8 mouse cellular contexts compared by ENCODE assay signal in genomic region chr14:105177238-105177693, GRCm38 (mm10). TPM values are rescaled to one million over a fixed set of nuclear protein-coding genes. Genes with fewer than 3 reads are reported as not detected.
DNase-seq lines count a peak whose midpoint lies in the region; ATAC-seq and TF ChIP-seq lines count a peak whose summit lies in the region.

Rbm26 (minus strand) TSS chr14:105177327.

- H3K36me3 ChIP-seq in megakaryocyte, embryonic 14.5 days (replicated peaks; ENCODE audit: low read length) = no peaks in the 10 kb centered on the region

- H3K27ac ChIP-seq in cortical plate, adult 2 months (ENCODE audit: insufficient read depth, low read length) = peak within 1 kb of the TSS; percentile 96

- H3K4me3 ChIP-seq in cortical plate, adult 2 months (ENCODE audit: insufficient read depth, low read length) = peak within 1 kb of the TSS; percentile 89
- H3K4me3 ChIP-seq in megakaryocyte, embryonic 14.5 days (replicated peaks) = peak within 1 kb of the TSS; percentile 97

- H3K4me1 ChIP-seq in cortical plate, adult 2 months (ENCODE audit: control insufficient read depth, insufficient read depth, low read length) = peaks cover 14% of the 10 kb centered on the region; the same call in 1 of the 2 replicates
- peaks cover 36% of the 10 kb centered on the region for H3K4me1 ChIP-seq in megakaryocyte, embryonic 14.5 days

- peak; percentile 88 for TF ChIP-seq POLR2A in cortical plate, adult 2 months (IDR thresholded peaks at IDR 0.05; ENCODE audit: extremely low read depth, insufficient read depth, low read length)

- TF ChIP-seq CTCF in cortical plate, adult 2 months (IDR thresholded peaks at IDR 0.05; ENCODE audit: extremely low read depth, insufficient read depth, low read length) = no peak

- no peaks in the 10 kb centered on the region for H3K27me3 ChIP-seq in megakaryocyte, embryonic 14.5 days (replicated peaks)

- peak; percentile 90 to 93 for DNase-seq in gastrocnemius, adult 8-10 months (ENCODE audit: low spot score in 2 of 2)
- DNase-seq in hindlimb bud, embryonic 11.5 days (ENCODE audit: extremely low spot score, low read depth, low spot score) = peak; percentile 92
- peak; percentile 92 to 97 for DNase-seq in left cerebral cortex, adult 8-10 months (ENCODE audit: low spot score in 2 of 2)
- DNase-seq in right cerebral cortex, postnatal 10 days (ENCODE audit: low spot score in 2 of 2) = peak; percentile 97 to 99
- peak; percentile 94 for DNase-seq in urinary bladder, postnatal 25 days (ENCODE audit: low spot score)

- no peaks in the 10 kb centered on the region for H3K9me3 ChIP-seq in megakaryocyte, embryonic 14.5 days

- ATAC-seq in activated CD4-positive, CD25-positive, alpha-beta regulatory T cell, adult 4 months = peak; percentile 92

RNA-seq across cellular contexts. Expression of gene Rbm26, which starts in this region (rescaled TPM):
- polyA plus RNA-seq in activated CD4-positive, CD25-positive, alpha-beta regulatory T cell, adult 4 months (2017; shearing (Covaris generic)) = 10 to 100 TPM; 36.3 to 44.9 TPM
- 41.8 and 44.8 TPM in 2 replicates for polyA plus RNA-seq in cortical plate, adult 2 months (2012; rRNA removed)
- 10 to 100 TPM; 15.7 to 18.0 (median 16.6) TPM for total RNA-seq in gastrocnemius, adult 8-10 months (2022)
- 10 to 100 TPM; 57.2 to 60.0 (median 59.0) TPM for total RNA-seq in left cerebral cortex, adult 8-10 months (2022)
- 1.2 and 2.0 TPM in 2 replicates for polyA plus RNA-seq in megakaryocyte, embryonic 14.5 days (2012; ENCODE audit: insufficient read depth, low replicate concordance)

Comparison
In these comparisons a context has a peak if more than half of its experiments do, and no peak if none do; other contexts are left out.
1. Peak in every context shown above with its lines: DNase-seq, ATAC-seq, H3K4me3 ChIP-seq and H3K27ac ChIP-seq.
2. RNA of gene Rbm26 (polyA plus RNA-seq): 36.3 to 44.9 TPM in activated CD4-positive, CD25-positive, alpha-beta regulatory T cell, adult 4 months and 41.8 to 44.8 TPM in cortical plate, adult 2 months; 1.2 to 2.0 TPM in megakaryocyte, embryonic 14.5 days; every median in the first group is over 10 times any median in the second.